Mouse (Mus musculus) heart, postnatal 4 days (tissue): Measurements from ENCODE around the gene Tet2. TPM values are rescaled to one million over a fixed set of nuclear protein-coding genes. Genes with fewer than 3 reads are reported as not detected.
A peak's percentile ranks its signal among the peaks of the same experiment; 100 is the strongest.
"Not testable (repeated sequence)": the region's sequence is repeated elsewhere in the genome, so short reads cannot be mapped to it uniquely, and the experiment has no call there.

Experiments used
- DNase-seq: peaks from one replicate; pipeline ENCODE4 v3.0.0; 2021
- total RNA-seq, 2 experiments: library from RNA; stranded (reverse); gene quantifications; 2 replicates each; pipeline ENCODE4 v1.2.3; 2021

Tet2 gene
- 10 to 100 TPM; 41.7 to 48.3 TPM for total RNA-seq

DNA sequence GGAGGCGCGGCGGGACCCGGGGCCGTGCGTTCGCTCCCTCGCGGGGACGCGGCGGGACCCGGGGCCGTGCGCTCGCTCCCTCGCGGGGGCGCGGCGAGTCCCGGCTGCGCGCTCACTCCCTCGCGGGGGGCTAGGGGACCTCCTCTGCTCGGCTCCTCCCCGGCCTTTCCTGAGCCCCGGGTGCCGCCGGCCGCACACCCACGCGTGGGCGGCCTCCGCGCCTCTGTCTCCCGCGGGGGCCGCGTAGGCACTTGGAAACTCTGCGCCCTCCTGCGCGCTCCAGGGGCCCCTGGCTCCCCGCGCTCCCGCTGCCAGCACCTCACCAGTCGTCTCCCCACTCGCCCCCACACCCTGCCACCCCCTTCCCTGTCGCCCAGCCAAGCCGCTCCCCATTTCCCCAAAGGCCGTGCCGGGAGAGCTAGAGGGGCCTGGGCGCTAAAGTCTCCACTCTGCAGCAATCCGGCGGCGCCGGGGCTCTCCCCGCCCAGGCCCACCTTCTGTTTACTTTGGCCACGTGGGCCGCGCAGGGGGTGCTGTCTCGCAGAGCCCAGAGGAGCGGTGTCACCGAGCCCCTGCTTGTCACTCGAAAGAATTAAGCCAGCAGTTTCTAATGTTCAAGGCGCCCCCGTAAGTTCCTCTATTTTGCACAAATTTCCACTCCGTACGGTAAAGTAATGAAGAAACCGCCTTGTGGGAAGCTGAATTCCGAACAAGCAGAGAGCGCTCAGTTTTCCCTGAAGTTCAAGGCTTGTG lies at the start of gene Tet2:
Gene Tet2, minus strand, starts transcription at position 589 of the 753 bp plus-strand sequence.
- DNase-seq = peak; percentile 71

GRCm38 (mm10) chr3:133592995-133593394 lies 48.1 kb upstream of the Tet2 start:
- not testable (repeated sequence) for DNase-seq

DNA sequence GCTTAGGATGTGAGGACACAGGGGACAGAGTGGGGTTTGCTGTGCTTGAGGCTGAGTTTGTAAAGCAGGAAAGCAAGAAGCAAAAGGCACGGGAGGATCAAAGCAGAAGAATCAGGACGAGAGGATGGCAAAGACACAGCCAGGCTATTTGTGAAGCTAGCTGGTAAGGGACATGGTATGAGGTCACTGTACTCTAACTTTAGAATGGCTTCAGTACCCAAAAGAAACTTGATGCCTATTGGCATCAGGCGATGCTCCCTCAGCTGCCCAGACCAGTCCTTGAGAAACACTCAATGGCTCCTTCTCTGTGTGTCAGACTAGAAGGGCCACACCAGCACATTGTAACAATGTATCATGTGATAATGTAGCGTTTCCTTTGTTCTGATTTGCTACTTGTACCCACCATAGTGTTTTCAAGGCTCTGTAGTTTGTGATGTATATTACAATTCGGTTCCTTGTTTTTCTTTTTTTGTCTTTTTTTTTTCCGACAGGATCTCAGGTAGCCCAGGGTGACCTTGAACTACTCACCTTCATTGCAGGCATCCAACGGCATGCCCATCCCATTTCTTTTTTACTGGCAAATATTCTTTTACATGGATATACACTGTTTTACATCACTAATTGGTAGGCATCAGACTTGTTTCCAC lies 45.7 kb upstream of the Tet2 start:
- DNase-seq = no peak

GRCm38 (mm10) chr3:133585010-133585409 lies 40.1 kb upstream of the Tet2 start:
- no peak for DNase-seq

DNA sequence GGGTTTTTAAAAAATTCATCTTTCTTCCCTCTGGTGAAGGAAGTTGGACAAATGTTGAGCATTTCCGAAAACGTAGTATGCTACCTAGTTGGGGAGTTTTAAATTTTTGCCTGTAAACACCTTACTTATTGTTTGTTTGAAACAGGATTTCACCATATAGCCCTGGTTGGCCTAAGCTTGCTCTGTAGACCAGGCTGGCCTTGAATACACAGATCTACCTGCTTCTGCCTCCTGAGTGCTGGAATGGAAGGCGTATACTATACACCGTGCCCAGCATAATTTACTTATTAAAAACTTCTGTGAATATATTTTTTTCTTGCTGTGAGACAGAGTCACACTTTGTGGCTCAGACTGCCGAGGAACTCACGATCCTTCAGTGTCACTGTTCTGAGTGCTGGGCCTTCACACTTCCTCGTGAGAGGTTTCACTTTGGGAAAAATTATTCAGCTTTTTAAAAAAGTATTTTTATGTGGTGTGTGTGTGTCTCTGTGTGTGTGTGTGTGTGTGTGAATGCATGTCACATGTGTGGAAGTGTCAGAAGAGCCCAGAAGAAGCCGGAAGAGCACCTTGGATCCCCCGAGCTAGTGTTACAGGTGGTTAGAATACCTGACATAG lies 38.6 kb upstream of the Tet2 start:
- DNase-seq = no peak

DNA sequence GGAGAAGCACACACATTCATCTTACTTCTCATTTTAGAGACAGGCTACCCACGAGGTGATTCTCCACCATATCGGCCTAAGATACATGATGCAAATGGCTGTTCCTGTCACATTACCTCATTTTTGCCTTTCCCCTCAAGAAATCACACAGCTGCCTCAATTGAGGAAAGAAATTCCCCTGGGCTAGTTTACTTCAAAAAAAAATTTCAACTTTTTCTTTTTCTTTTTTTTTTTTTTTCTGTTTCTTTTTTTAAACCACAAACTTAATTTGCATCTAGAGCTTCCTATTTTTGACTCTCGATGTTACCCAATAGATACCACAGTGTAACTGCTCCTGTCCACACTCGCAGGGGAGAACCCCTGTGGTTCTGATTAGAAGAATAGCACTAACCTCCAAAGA lies 38.0 kb upstream of the Tet2 start:
- DNase-seq = no peak

- DNase-seq = no peak
Observed at GRCm38 (mm10) chr3:133582096-133582495, 37.2 kb upstream of the Tet2 start.

- DNase-seq = no peak
Observed at GRCm38 (mm10) chr3:133581541-133581940, 36.6 kb upstream of the Tet2 start.

GRCm38 (mm10) chr3:133579671-133580070 lies 34.7 kb upstream of the Tet2 start:
- DNase-seq = no peak

DNA sequence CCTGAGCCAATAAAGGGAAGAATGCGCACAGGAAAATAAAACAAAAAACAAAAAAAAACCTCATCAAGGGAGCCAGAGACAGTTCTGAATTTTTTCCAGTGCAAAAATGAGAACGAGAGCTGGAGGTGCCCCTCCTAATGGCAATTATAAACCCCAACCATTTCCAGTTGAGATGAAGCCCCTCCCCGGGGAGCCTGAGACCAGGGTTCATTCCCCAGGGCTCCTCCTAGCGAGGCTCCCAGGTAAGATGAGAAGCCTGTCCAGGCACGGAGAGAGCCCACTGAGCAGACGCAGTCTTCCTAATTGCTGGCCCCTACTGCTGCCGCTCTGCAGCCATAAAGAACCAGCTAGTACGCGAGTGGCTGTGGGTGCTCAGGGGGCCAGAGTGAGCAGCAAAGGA lies 34.2 kb upstream of the Tet2 start:
- DNase-seq = no peak

GRCm38 (mm10) chr3:133574969-133575368 lies 30.0 kb upstream of the Tet2 start:
- no peak for DNase-seq

GRCm38 (mm10) chr3:133571961-133572360 lies 27.0 kb upstream of the Tet2 start:
- no peak for DNase-seq

DNA sequence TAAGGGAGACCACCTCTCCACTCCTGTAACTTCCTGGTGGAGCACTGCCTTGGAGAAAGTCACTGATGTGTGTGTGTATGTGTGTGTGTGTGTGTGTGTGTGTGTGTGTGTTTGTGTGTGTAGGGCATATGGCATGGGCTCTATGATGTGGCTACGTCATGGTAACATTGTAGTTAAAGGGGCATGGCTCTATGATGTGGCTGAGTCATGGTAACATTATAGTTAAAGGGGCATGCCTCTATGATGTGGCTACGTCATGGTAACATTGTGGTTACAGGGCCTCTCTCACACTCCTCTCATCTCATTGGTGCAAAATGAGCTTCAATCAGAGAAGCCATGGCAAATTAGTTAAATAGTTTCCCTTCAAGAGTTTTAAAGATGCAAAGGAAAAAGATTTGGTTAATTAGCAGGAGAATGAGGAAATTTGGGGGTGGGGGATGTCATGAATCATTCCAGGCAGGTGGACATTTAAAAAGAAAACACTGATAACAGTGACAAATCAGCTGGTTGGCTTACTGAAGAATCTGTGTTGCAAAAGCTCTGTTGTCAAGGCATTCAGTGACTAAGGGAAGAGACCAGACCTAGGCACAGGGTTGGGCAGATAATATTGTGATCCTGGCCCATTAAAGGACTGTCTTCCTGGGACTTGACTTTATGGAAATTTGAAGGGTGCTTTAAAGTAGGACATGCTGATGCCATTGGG lies 18.7 kb upstream of the Tet2 start:
- no peak for DNase-seq

GRCm38 (mm10) chr3:133559413-133560114 lies 14.6 kb upstream of the Tet2 start:
- no peak for DNase-seq

DNA sequence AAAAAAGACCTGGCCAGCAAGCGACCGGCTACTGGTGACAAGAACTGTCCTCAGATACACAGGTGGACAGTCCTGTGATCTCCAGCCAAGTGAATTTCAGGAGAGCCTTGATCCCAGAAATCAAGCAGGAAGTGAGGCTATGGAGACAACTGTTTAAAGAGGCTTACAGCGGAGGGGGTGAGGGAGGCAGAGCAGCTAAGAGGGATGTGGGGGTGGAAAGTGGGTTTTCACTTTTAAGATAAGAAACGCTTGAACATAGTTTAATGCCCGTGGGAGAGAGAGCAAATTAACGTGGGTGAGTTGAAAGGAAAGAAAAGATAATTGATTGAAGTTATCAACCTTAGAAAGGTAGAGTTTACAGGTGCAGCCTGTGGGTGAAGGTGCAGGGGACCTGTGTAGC lies 12.7 kb upstream of the Tet2 start:
- DNase-seq = no peak

- no peak for DNase-seq
Observed at GRCm38 (mm10) chr3:133557154-133557553, 12.2 kb upstream of the Tet2 start.

- no peak for DNase-seq
Observed at GRCm38 (mm10) chr3:133555378-133555777, 10.4 kb upstream of the Tet2 start.

DNA sequence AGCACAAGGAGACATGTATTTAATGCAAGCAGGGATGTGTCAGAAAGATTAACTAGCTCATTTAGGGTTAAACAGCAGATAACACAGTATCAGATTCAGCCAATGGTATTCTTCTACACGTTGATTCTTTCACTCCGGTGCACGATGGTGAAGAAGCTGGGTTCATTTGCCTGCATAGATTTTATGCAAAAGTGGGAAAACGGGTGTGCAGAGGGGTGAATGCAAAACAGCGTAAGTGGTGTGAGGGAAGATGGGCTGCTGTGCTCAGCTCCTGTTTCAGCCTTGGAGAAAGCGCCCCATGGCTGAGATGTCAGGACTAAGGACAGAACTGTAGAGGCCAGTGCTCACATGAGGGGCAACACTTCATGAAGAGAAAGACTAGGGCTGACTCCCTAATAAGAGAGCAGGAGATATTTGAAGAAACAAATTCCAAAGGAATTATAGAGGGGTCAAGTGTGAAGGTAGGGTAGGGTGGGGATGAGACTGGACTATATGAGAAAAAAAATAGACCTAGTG lies 9.7 kb upstream of the Tet2 start:
- no peak for DNase-seq

DNA sequence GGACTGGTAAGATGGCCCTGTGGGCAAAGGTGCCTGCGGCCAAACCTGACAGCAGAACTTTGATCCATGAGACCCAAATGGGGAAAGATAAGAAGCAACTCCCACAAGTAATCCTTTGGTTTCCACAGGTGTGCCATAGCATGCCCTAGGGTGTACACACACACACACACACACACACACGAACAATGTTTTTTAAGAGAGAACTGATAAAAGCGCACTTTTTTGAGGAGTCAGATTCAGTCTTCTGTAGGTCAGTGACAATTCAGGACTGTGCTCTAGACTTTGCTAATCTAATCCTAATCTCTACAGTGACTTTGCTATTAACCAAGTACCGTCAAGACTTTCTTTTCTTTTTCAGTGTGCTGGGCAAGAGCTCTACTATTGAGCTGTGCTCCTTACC lies 9.2 kb upstream of the Tet2 start:
- DNase-seq = no peak

GRCm38 (mm10) chr3:133551941-133552340 lies 7.0 kb upstream of the Tet2 start:
- DNase-seq = no peak

- DNase-seq = no peak
Observed at GRCm38 (mm10) chr3:133549385-133550170, 4.6 kb upstream of the Tet2 start.
